Mouse (Mus musculus): ENCODE data around the gene Ahsg. TPM values are rescaled to one million over a fixed set of nuclear protein-coding genes. Genes with fewer than 3 reads are reported as not detected.

Gene Ahsg
- polyA plus RNA-seq (2015; fragmentation: Nextera tagmentation; extraction: Ambion mirVana), result 2,676 and 4,109 TPM in 2 replicates

GRCm38 (mm10) chr16:22890683-22891510 is at the start of gene Ahsg:
Gene Ahsg, plus strand, starts transcription at chr16:22891277.
- Histone ChIP-seq H3K27me3 (no peaks in the 10 kb centered on the region), H3K4me2 (no peak within 1 kb of the TSS), H3K27ac (replicated peaks) (peak within 1 kb of the TSS; percentile 84), H3K9ac (no peak within 1 kb of the TSS), H3K4me1 (replicated peaks) (peaks cover 16% of the 10 kb centered on the region), H3K4me3 (replicated peaks) (peak within 1 kb of the TSS; percentile 34), H3K36me3 (replicated peaks) (no peaks in the 10 kb centered on the region), H3K9me3 (replicated peaks) (no peaks in the 10 kb centered on the region)
- WGBS (ENCODE audit: insufficient replicate concordance), result 36% methylated on average over 11 of the region's 11 CpGs
- ATAC-seq (ENCODE audit: insufficient read depth), result no peak

GRCm38 (mm10) chr16:22842871-22843270 is 48.2 kb upstream of the Ahsg start:
- no peaks in the 10 kb centered on the region for H3K9me3 ChIP-seq (replicated peaks)
- WGBS (ENCODE audit: insufficient replicate concordance), result 84% methylated on average over 5 of the region's 5 CpGs
- H3K36me3 ChIP-seq (replicated peaks), result peaks cover 53% of the 10 kb centered on the region
- no peak overlapping the region for H3K9ac ChIP-seq
- H3K4me1 ChIP-seq (replicated peaks), result peaks cover 34% of the 10 kb centered on the region
- H3K27me3 ChIP-seq, result no peaks in the 10 kb centered on the region
- H3K27ac ChIP-seq (replicated peaks), result no peak overlapping the region
- no peak overlapping the region for H3K4me3 ChIP-seq (replicated peaks)
- ATAC-seq (ENCODE audit: insufficient read depth), result peak; percentile 35; the same call in 1 of the 2 replicates
- H3K4me2 ChIP-seq, result no peak overlapping the region

GRCm38 (mm10) chr16:22844061-22844801 is 46.8 kb upstream of the Ahsg start:
- Histone ChIP-seq H3K36me3 (replicated peaks) (peaks cover 50% of the 10 kb centered on the region), H3K4me3 (replicated peaks) (peak overlapping the region; percentile 54)

GRCm38 (mm10) chr16:22844834-22845233 is 46.2 kb upstream of the Ahsg start:
- H3K4me3 ChIP-seq (replicated peaks), result peak overlapping the region; percentile 54
- peak overlapping the region; percentile 63 for H3K27ac ChIP-seq (replicated peaks)
- H3K36me3 ChIP-seq (replicated peaks), result peaks cover 47% of the 10 kb centered on the region
- 56% methylated on average over 5 of the region's 5 CpGs for WGBS (ENCODE audit: insufficient replicate concordance)
- no peaks in the 10 kb centered on the region for H3K9me3 ChIP-seq (replicated peaks)
- H3K27me3 ChIP-seq, result no peaks in the 10 kb centered on the region
- peak overlapping the region; percentile 51 for H3K9ac ChIP-seq
- ATAC-seq (ENCODE audit: insufficient read depth), result no peak
- peak overlapping the region; percentile 78 for H3K4me2 ChIP-seq
- peaks cover 34% of the 10 kb centered on the region for H3K4me1 ChIP-seq (replicated peaks)

More at GRCm38 (mm10) chr16:22844061-22844801, 46.8 kb upstream of the Ahsg start:
- Histone ChIP-seq H3K9ac (peak overlapping the region; percentile 51), H3K4me1 (replicated peaks) (peaks cover 34% of the 10 kb centered on the region), H3K27ac (replicated peaks) (peak overlapping the region; percentile 70), H3K4me2 (peak overlapping the region; percentile 78), H3K27me3 (no peaks in the 10 kb centered on the region), H3K9me3 (replicated peaks) (no peaks in the 10 kb centered on the region)
- ATAC-seq (ENCODE audit: insufficient read depth), result peak; percentile 82
- WGBS (ENCODE audit: insufficient replicate concordance), result 10% methylated on average over 26 of the region's 26 CpGs

- peak; percentile 40 for ATAC-seq (ENCODE audit: insufficient read depth)
- Histone ChIP-seq H3K27ac (replicated peaks) (peak overlapping the region; percentile 63), H3K27me3 (no peaks in the 10 kb centered on the region), H3K9ac (no peak overlapping the region), H3K36me3 (replicated peaks) (peaks cover 47% of the 10 kb centered on the region), H3K4me1 (replicated peaks) (peaks cover 34% of the 10 kb centered on the region), H3K4me3 (replicated peaks) (no peak overlapping the region), H3K4me2 (peak overlapping the region; percentile 78; the same call in 1 of the 2 replicates), H3K9me3 (replicated peaks) (no peaks in the 10 kb centered on the region)
- 80% methylated on average over 4 of the region's 4 CpGs for WGBS (ENCODE audit: insufficient replicate concordance)
Observed at GRCm38 (mm10) chr16:22845481-22845880, 45.6 kb upstream of the Ahsg start.

DNA sequence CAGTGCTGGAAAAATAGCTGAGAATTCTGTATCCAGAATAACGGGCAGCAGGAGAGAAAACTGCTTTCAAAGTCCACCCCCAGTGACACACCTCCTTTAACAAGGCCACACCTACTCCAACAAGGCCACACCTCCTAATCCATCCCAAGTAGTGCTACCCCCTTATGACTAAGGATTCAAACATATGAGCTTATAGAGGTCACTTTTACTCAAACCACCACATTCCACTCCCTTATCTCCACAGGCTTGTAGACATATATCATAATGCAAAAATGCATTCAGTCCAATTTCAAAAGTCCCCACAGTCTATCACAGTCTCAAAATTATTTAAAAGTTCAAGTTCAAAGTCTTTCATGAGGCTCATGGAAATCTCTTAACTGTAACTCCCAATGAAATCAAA is 43.4 kb upstream of the Ahsg start:
- Histone ChIP-seq H3K9me3 (replicated peaks) (no peaks in the 10 kb centered on the region), H3K4me3 (replicated peaks) (no peak overlapping the region), H3K27ac (replicated peaks) (no peak overlapping the region), H3K27me3 (no peaks in the 10 kb centered on the region), H3K4me2 (no peak overlapping the region), H3K4me1 (replicated peaks) (peaks cover 50% of the 10 kb centered on the region), H3K36me3 (replicated peaks) (peaks cover 41% of the 10 kb centered on the region), H3K9ac (no peak overlapping the region)
- WGBS (ENCODE audit: insufficient replicate concordance), result 79% methylated on average over 1 of the region's 1 CpGs
- no peak for ATAC-seq (ENCODE audit: insufficient read depth)

GRCm38 (mm10) chr16:22848331-22848730 is 42.7 kb upstream of the Ahsg start:
- Histone ChIP-seq H3K36me3 (replicated peaks) (peaks cover 46% of the 10 kb centered on the region), H3K9ac (no peak overlapping the region), H3K27me3 (no peaks in the 10 kb centered on the region), H3K4me3 (replicated peaks) (no peak overlapping the region), H3K4me1 (replicated peaks) (peaks cover 52% of the 10 kb centered on the region), H3K27ac (replicated peaks) (no peak overlapping the region), H3K9me3 (replicated peaks) (no peaks in the 10 kb centered on the region), H3K4me2 (no peak overlapping the region)
- 93% methylated on average over 1 of the region's 1 CpGs for WGBS (ENCODE audit: insufficient replicate concordance)
- ATAC-seq (ENCODE audit: insufficient read depth), result no peak

GRCm38 (mm10) chr16:22852709-22853108 is 38.4 kb upstream of the Ahsg start:
- no peak for ATAC-seq (ENCODE audit: insufficient read depth)
- Histone ChIP-seq H3K4me3 (replicated peaks) (peak overlapping the region; percentile 56), H3K27me3 (no peaks in the 10 kb centered on the region), H3K9me3 (replicated peaks) (no peaks in the 10 kb centered on the region), H3K36me3 (replicated peaks) (peaks cover 48% of the 10 kb centered on the region), H3K4me1 (replicated peaks) (peaks cover 52% of the 10 kb centered on the region), H3K9ac (peak overlapping the region; percentile 31; the same call in 1 of the 2 replicates), H3K4me2 (peak overlapping the region; percentile 69), H3K27ac (replicated peaks) (peak overlapping the region; percentile 75)
- WGBS (ENCODE audit: insufficient replicate concordance), result 50% methylated on average over 4 of the region's 4 CpGs

DNA sequence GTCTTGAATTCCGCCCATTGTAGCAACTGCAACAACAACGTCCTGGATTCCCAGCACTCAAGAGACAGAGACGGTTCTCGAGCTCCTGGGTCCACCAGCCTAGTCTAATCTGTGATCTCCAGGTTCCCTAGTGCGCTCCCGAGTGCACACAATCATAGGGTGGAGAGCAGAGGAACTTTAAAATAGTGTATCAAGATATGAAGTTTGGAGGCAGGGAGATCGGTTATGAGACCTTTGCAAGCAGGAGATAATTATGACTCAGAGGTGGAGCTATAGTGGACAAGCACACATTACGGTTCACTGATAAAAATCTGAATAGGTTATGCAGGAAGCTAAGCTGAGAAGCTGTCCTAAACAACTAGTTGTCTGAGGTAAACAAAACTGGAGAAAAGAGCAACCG is 34.3 kb upstream of the Ahsg start:
- Histone ChIP-seq H3K4me1 (replicated peaks) (peaks cover 60% of the 10 kb centered on the region), H3K9ac (peak overlapping the region; percentile 62), H3K36me3 (replicated peaks) (peaks cover 23% of the 10 kb centered on the region), H3K27me3 (no peaks in the 10 kb centered on the region), H3K9me3 (replicated peaks) (no peaks in the 10 kb centered on the region), H3K4me3 (replicated peaks) (peak overlapping the region; percentile 79), H3K4me2 (peak overlapping the region; percentile 83), H3K27ac (replicated peaks) (peak overlapping the region; percentile 96)
- 2% methylated on average over 9 of the region's 9 CpGs for WGBS (ENCODE audit: insufficient replicate concordance)
- ATAC-seq (ENCODE audit: insufficient read depth), result peak; percentile 14

DNA sequence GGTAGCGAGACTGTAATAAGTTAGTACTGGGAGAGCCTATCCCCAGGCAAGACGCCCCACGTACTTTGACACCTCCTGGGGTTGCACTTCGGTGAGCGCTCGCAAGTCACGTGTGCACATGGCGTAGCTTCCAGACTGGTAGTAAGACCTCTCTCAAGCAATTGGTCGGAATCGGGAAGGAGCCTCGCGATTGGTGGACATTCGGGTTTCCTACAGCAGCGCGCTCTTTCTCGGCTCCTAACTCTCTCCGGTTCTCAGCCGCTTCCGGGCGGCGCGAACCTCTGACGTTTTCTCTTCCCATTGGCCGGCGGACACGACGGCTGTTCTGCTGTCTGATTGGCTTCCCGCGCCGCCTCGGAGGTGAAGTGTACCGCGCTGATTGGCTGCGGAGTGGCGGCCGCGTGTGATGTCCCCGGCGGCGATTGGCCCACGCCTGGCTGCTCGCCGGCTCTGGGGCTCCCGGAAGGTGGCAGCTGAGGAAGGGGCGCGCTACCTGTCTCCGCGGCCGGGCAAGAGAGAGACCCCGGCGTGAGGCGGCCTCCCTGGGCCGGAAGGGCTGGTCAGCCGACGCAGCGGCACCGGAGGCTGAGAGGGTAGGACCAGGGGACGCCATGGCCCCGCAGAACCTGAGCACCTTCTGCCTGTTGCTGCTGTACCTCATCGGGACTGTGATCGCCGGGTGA is 33.5 kb upstream of the Ahsg start, which contains the start of the genes Tbccd1 and Dnajb11:
Tbccd1 (minus strand) TSS at position 239 of the 683 bp plus-strand sequence.
Dnajb11 (plus strand) TSS at position 415 of the 683 bp plus-strand sequence.
- peak within 1 kb of the TSS; percentile 83 for H3K4me2 ChIP-seq
- under 1% methylated on average over 62 of the region's 62 CpGs for WGBS (ENCODE audit: insufficient replicate concordance)
- H3K27ac ChIP-seq (replicated peaks), result peak within 1 kb of the TSS; percentile 96
- H3K4me1 ChIP-seq (replicated peaks), result peaks cover 52% of the 10 kb centered on the region
- no peaks in the 10 kb centered on the region for H3K27me3 ChIP-seq
- no peaks in the 10 kb centered on the region for H3K9me3 ChIP-seq (replicated peaks)
- peak; percentile 98 for ATAC-seq (ENCODE audit: insufficient read depth)
- H3K9ac ChIP-seq, result peak within 1 kb of the TSS; percentile 85
- peak within 1 kb of the TSS; percentile 79 for H3K4me3 ChIP-seq (replicated peaks)
- H3K36me3 ChIP-seq (replicated peaks), result peaks cover 29% of the 10 kb centered on the region
